Mouse (Mus musculus) heart, embryonic 13.5 days (tissue): ENCODE measurements around the gene Gm49342. TPM values are rescaled to one million over a fixed set of nuclear protein-coding genes. Genes with fewer than 3 reads are reported as not detected.
A peak's percentile ranks its signal among the peaks of the same experiment; 100 is the strongest.
"Not testable (repeated sequence)": the region's sequence is repeated elsewhere in the genome, so short reads cannot be mapped to it uniquely, and the experiment has no call there.

Source experiments
- ATAC-seq: fragments of 200-750 bp; cut with Nextera tagmentation; 2 replicates; pipeline ENCODE4 v1.8.0; 2017; ENCODE audit warnings: moderate TSS enrichment; ENCODE audit not compliant: insufficient number of reproducible peaks, low FRiP score, low TSS enrichment; ENCODE audit errors: extremely low read depth
- H3K27ac ChIP-seq: fragments of 300-500 bp; sonication (generic); replicated peaks from 2 replicates; pipeline ENCODE4 v1.5.1; 2015; ENCODE audit warnings: moderate library complexity, mild to moderate bottlenecking, inconsistent platforms
- H3K27me3 ChIP-seq: fragments of 300-500 bp; sonication (generic); replicated peaks from 2 replicates; pipeline ENCODE4 v1.6.1; 2015; ENCODE audit warnings: mild to moderate bottlenecking, inconsistent platforms
- H3K36me3 ChIP-seq: fragments of 300-500 bp; sonication (generic); 2 replicates; pipeline ENCODE4 v1.6.1; 2015; ENCODE audit warnings: mild to moderate bottlenecking, inconsistent platforms
- H3K4me1 ChIP-seq: fragments of 300-500 bp; sonication (generic); 2 replicates; pipeline ENCODE4 v1.6.1; 2015; ENCODE audit warnings: inconsistent platforms
- H3K4me2 ChIP-seq: fragments of 300-500 bp; sonication (generic); 2 replicates; pipeline ENCODE4 v1.6.1; 2015; ENCODE audit warnings: inconsistent platforms, mild to moderate bottlenecking, moderate library complexity
- H3K4me3 ChIP-seq: fragments of 300-500 bp; sonication (generic); 2 replicates; pipeline ENCODE4 v1.5.1; 2015; ENCODE audit warnings: moderate library complexity, mild to moderate bottlenecking, inconsistent platforms
- H3K9ac ChIP-seq: fragments of 300-500 bp; sonication (generic); 2 replicates; pipeline ENCODE4 v1.6.1; 2015; ENCODE audit warnings: inconsistent platforms, mild to moderate bottlenecking, moderate library complexity
- H3K9me3 ChIP-seq: fragments of 300-500 bp; sonication (generic); 2 replicates; pipeline ENCODE4 v1.6.1; 2016; ENCODE audit warnings: inconsistent platforms
- WGBS: fragments of 180-500 bp; shearing (Covaris S2); methylation state at CpG from one replicate; pipeline ENCODE4 v1.1.7; 2015; ENCODE audit warnings: mixed read lengths; 5-methylcytosine and 5-hydroxymethylcytosine counted together
- polyA plus RNA-seq: library from polyadenylated mRNA; unstranded; fragments of >200 nt; fragmentation: Nextera tagmentation; extraction: Ambion mirVana; gene quantifications from 2 replicates; pipeline ENCODE4 v1.2.1, GENCODE M21; 2015

Gm49342 gene
- polyA plus RNA-seq, 1 experiment from 2014 or later = not detected

DNA sequence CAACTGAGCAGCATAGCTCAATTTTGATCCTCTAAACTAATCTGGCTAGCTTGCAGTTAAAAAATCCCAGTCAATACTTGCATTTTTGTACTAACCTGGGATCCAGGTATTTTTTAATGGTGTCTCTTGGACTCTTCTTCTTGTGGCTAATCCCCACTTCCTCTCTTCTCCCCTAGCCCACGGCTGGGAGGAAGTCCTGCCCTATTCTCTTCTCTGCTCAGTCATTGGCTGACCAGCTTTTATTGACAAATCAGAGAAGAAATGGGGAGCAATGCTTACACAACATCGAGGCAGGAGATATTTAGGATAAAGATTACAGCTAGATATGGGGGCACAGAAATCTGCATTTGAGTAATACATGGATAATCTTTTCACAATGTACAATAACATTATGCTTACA lies 5.4 kb upstream of the Gm49342 start:
- 43% methylated on average over 2 of the region's 2 CpGs for WGBS
- Histone ChIP-seq H3K9me3 (no peaks in the 10 kb centered on the region), H3K36me3 (no peaks in the 10 kb centered on the region), H3K27ac (no peak overlapping the region), H3K9ac (no peak overlapping the region), H3K4me1 (peaks cover 3% of the 10 kb centered on the region), H3K4me3 (no peak overlapping the region), H3K27me3 (0 out of 2 replicates have a peak, but pooled peaks cover 3% of the 10 kb centered on the region), H3K4me2 (no peak overlapping the region)
- ATAC-seq = no peak

DNA sequence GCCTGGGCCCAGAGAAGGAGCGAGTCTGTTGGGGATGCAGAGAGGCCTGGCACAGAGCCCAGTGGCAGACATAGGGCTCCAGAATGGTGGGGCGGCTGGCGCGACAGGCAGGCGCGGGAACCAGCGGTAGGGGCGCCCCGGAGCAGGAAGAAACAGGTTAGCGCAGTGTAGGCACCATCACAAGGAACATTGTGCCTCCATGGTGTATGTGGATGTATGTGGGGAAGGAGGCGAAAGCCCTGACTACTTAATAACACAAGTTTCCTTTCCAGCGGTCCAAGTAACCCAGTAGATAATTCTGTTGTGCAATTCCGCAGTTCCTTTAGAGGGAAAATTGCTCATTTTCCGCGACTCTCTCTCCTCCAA lies 334 bp downstream of the Gm49342 start:
- H3K36me3 ChIP-seq = peaks cover 11% of the 10 kb centered on the region
- H3K9me3 ChIP-seq, H3K27me3 ChIP-seq: not testable (repeated sequence)
- peaks cover 12% of the 10 kb centered on the region for H3K4me1 ChIP-seq
- peak overlapping the region; percentile 93 for H3K27ac ChIP-seq
- peak overlapping the region; percentile 81 for H3K9ac ChIP-seq
- peak; percentile 87 for ATAC-seq
- peak overlapping the region; percentile 81 for H3K4me2 ChIP-seq
- WGBS = 1% methylated on average over 14 of the region's 15 CpGs
- H3K4me3 ChIP-seq = peak overlapping the region; percentile 65

GRCm38 (mm10) chr14:50945081-50945480 lies 764 bp downstream of the Gm49342 start:
- peak overlapping the region; percentile 81 for H3K9ac ChIP-seq
- H3K9me3 ChIP-seq, H3K27me3 ChIP-seq, ATAC-seq: not testable (repeated sequence)
- H3K4me3 ChIP-seq = peak overlapping the region; percentile 65
- H3K36me3 ChIP-seq = peaks cover 13% of the 10 kb centered on the region
- H3K4me2 ChIP-seq = peak overlapping the region; percentile 81
- WGBS = 8% methylated on average over 6 of the region's 6 CpGs
- peak overlapping the region; percentile 93 for H3K27ac ChIP-seq
- peaks cover 12% of the 10 kb centered on the region for H3K4me1 ChIP-seq

- not testable (repeated sequence) for H3K27me3 ChIP-seq, ATAC-seq, H3K9me3 ChIP-seq
- Histone ChIP-seq H3K4me1 (peaks cover 12% of the 10 kb centered on the region), H3K36me3 (peaks cover 15% of the 10 kb centered on the region), H3K4me2 (peak overlapping the region; percentile 81), H3K4me3 (peak overlapping the region; percentile 65), H3K9ac (peak overlapping the region; percentile 81), H3K27ac (peak overlapping the region; percentile 93; the same call in 1 of the 2 replicates)
- 31% methylated on average over 3 of the region's 3 CpGs for WGBS
Measured at GRCm38 (mm10) chr14:50945526-50945925, 1.2 kb downstream of the Gm49342 start.

- no peaks in the 10 kb centered on the region for H3K9me3 ChIP-seq
- no peak overlapping the region for H3K9ac ChIP-seq
- H3K4me1 ChIP-seq = peaks cover 4% of the 10 kb centered on the region; the same call in 1 of the 2 replicates
- H3K36me3 ChIP-seq = peaks cover 16% of the 10 kb centered on the region
- ATAC-seq = no peak
- H3K27me3 ChIP-seq = no peaks in the 10 kb centered on the region
- 78% methylated on average over 10 of the region's 10 CpGs for WGBS
- H3K4me3 ChIP-seq = no peak overlapping the region
- H3K27ac ChIP-seq = no peak overlapping the region
- H3K4me2 ChIP-seq = no peak overlapping the region
Measured at GRCm38 (mm10) chr14:50955487-50955886, 11.2 kb downstream of the Gm49342 start.

DNA sequence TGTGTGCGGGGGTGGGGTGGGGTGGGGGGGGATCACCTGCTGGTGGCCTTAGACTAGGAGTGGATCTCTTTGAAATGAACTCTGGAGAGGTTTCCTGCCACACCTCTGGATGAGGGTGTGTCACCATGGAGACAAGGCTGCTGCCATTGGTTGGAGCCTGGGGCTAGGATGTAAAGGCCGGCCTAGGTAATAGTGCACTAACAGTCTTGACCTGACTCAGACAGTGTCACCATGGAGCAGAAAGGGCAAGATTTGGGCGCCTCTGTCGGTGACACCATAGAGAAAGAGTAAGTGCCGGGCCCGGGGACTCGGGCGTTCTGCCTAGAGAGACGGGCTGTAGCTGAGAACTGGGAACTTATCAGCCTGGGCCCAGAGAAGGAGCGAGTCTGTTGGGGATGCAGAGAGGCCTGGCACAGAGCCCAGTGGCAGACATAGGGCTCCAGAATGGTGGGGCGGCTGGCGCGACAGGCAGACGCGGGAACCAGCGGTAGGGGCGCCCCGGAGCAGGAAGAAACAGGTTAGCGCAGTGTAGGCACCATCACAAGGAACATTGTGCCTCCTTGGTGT lies 11.7 kb downstream of the Gm49342 start, which contains the start of gene Pnp2:
TSS of gene Pnp2 (plus strand) at position 51 of the 567 bp plus-strand sequence.
- not testable (repeated sequence) for H3K27me3 ChIP-seq, H3K9me3 ChIP-seq, H3K4me1 ChIP-seq
- peak; percentile 69 for ATAC-seq
- WGBS = 4% methylated on average over 19 of the region's 19 CpGs
- peak within 1 kb of the TSS; percentile 36 for H3K4me3 ChIP-seq
- H3K4me2 ChIP-seq = peak within 1 kb of the TSS; percentile 64
- 0 out of 2 replicates have a peak within 1 kb of the TSS, but pooled peaks have one; percentile 8 for H3K27ac ChIP-seq
- H3K9ac ChIP-seq = peak within 1 kb of the TSS; percentile 61
- peaks cover 12% of the 10 kb centered on the region for H3K36me3 ChIP-seq

GRCm38 (mm10) chr14:50956724-50957123 lies 12.4 kb downstream of the Gm49342 start:
- H3K4me3 ChIP-seq = not testable (repeated sequence)
- H3K4me2 ChIP-seq = peak overlapping the region; percentile 64

DNA sequence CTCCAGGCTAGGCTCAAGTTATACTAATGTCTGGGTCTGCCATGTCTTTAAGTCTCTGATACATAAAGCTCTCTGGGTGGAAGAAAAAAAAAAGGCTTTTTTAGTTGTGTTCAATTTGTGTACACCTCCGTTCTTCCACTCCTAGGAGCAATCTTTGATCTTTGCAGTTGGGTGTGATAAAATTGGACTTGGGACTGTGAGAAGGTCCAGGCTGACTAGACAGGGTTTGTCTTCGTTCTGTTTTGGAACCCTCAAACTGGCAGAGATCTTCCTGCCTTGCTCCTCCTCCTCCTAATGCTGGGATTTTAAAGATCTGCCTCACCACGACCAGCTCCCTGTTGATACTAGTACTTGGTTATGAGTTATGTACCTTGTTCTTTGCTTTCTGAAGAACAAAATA lies 12.8 kb downstream of the Gm49342 start:
- not testable (repeated sequence) for H3K4me1 ChIP-seq, H3K4me2 ChIP-seq, H3K4me3 ChIP-seq, ATAC-seq, H3K27me3 ChIP-seq, H3K27ac ChIP-seq, H3K9ac ChIP-seq, H3K36me3 ChIP-seq, H3K9me3 ChIP-seq
- 70% methylated on average over 3 of the region's 3 CpGs for WGBS

More at GRCm38 (mm10) chr14:50956724-50957123, 12.4 kb downstream of the Gm49342 start:
- H3K36me3 ChIP-seq, H3K4me1 ChIP-seq, H3K27ac ChIP-seq, H3K9me3 ChIP-seq, ATAC-seq, H3K27me3 ChIP-seq, H3K9ac ChIP-seq: not testable (repeated sequence)
- 71% methylated on average over 6 of the region's 6 CpGs for WGBS

GRCm38 (mm10) chr14:50958289-50958995 lies 14.1 kb downstream of the Gm49342 start:
- H3K36me3 ChIP-seq, H3K27me3 ChIP-seq, H3K4me2 ChIP-seq, H3K9ac ChIP-seq, ATAC-seq, H3K27ac ChIP-seq, H3K9me3 ChIP-seq, H3K4me1 ChIP-seq, H3K4me3 ChIP-seq: not testable (repeated sequence)
- 78% methylated on average over 5 of the region's 5 CpGs for WGBS

- no peak for ATAC-seq
- peaks cover 9% of the 10 kb centered on the region for H3K4me1 ChIP-seq
- no peak overlapping the region for H3K4me3 ChIP-seq
- 83% methylated on average over 5 of the region's 5 CpGs for WGBS
- H3K27me3 ChIP-seq = no peaks in the 10 kb centered on the region
- H3K4me2 ChIP-seq = no peak overlapping the region
- no peak overlapping the region for H3K27ac ChIP-seq
- no peaks in the 10 kb centered on the region for H3K9me3 ChIP-seq
- H3K9ac ChIP-seq = no peak overlapping the region
- no peaks in the 10 kb centered on the region for H3K36me3 ChIP-seq
Measured at GRCm38 (mm10) chr14:50968216-50968980, 24.1 kb downstream of the Gm49342 start.

DNA sequence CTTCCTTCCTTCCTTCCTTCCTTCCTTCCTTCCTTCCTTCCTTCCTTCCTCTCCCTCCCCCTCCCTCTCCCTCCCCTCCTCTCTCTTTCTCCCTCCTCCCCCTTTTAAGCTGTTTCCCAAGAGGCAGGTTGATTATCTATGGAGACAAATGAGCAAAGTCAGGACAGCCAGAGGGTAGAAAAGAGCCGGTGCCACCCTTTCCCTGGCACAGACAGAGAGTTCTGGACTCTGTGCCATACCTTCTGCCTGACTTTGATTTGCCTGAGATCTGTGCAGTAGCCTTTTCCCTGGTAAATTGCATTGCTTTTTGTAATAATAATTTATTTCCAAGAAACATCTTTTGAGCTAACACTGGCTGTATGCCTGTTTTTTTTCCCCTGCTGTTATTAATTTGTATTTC lies 24.7 kb downstream of the Gm49342 start:
- Histone ChIP-seq H3K9ac (no peak overlapping the region), H3K36me3 (no peaks in the 10 kb centered on the region), H3K4me3 (no peak overlapping the region), H3K27ac (no peak overlapping the region), H3K4me2 (peak overlapping the region; percentile 38; the same call in 1 of the 2 replicates), H3K9me3 (no peaks in the 10 kb centered on the region), H3K4me1 (peaks cover 9% of the 10 kb centered on the region), H3K27me3 (no peaks in the 10 kb centered on the region)
- WGBS = 22% methylated on average over 1 of the region's 1 CpGs
- no peak for ATAC-seq
